8 mouse cellular contexts compared by ENCODE assay signal in genomic region chr6:87993790-87994571, GRCm38 (mm10). TPM values are rescaled to one million over a fixed set of nuclear protein-coding genes. Genes with fewer than 3 reads are reported as not detected.
A peak's percentile ranks its signal among the peaks of the same experiment; 100 is the strongest.
DNase-seq lines count a peak whose midpoint lies in the region; ATAC-seq and TF ChIP-seq lines count a peak whose summit lies in the region.

No protein-coding gene starts in this region.

- H3K27me3 ChIP-seq in heart, embryonic 16.5 days (ENCODE audit: control insufficient read depth, insufficient read depth, low read length), result no peaks in the 10 kb centered on the region
- no peaks in the 10 kb centered on the region for H3K27me3 ChIP-seq in midbrain, embryonic 11.5 days (ENCODE audit: control insufficient read depth, insufficient read depth, low read length)

- peak overlapping the region; percentile 52 for H3K4me2 ChIP-seq in heart, embryonic 16.5 days (ENCODE audit: low read depth, low read length)
- H3K4me2 ChIP-seq in midbrain, embryonic 11.5 days, result peak overlapping the region; percentile 52

- H3K36me3 ChIP-seq in heart, embryonic 16.5 days (ENCODE audit: control insufficient read depth, insufficient read depth), result no peaks in the 10 kb centered on the region
- no peaks in the 10 kb centered on the region for H3K36me3 ChIP-seq in midbrain, embryonic 11.5 days (ENCODE audit: control insufficient read depth, insufficient read depth, low read length)

- no peak overlapping the region for H3K27ac ChIP-seq in heart, embryonic 16.5 days (ENCODE audit: low read length)
- peak overlapping the region; percentile 75 for H3K27ac ChIP-seq in midbrain, embryonic 11.5 days (ENCODE audit: low read depth, low read length)

- no peak for TF ChIP-seq POLR2A in brain, embryonic 14.5 days (IDR thresholded peaks at IDR 0.05; ENCODE audit: borderline replicate concordance, extremely low read depth, insufficient read depth, insufficient read length, poor library complexity, severe bottlenecking)

- WGBS in heart, embryonic 16.5 days, result 10% methylated on average over 18 of the region's 18 CpGs
- whole genome bisulfite sequencing in midbrain, embryonic 11.5 days, result 6% methylated on average over 18 of the region's 18 CpGs

- peak overlapping the region; percentile 28; the same call in 1 of the 2 replicates for H3K4me3 ChIP-seq in heart, embryonic 16.5 days (ENCODE audit: low read length)
- peak overlapping the region; percentile 27 for H3K4me3 ChIP-seq in midbrain, embryonic 11.5 days (ENCODE audit: low read depth, low read length)

- intact Hi-C loops in heart, postnatal 14 days (cut with DNase I), result no loop called here

- peaks cover 8% of the 10 kb centered on the region for H3K4me1 ChIP-seq in heart, embryonic 16.5 days (ENCODE audit: control insufficient read depth, insufficient read depth, low read length)
- H3K4me1 ChIP-seq in midbrain, embryonic 11.5 days (ENCODE audit: control insufficient read depth, insufficient read depth, low read length), result peaks cover 25% of the 10 kb centered on the region

- no peaks in the 10 kb centered on the region for H3K9me3 ChIP-seq in heart, embryonic 16.5 days (replicated peaks; ENCODE audit: control insufficient read depth, low read length)
- H3K9me3 ChIP-seq in midbrain, embryonic 11.5 days (ENCODE audit: control insufficient read depth, low read length), result no peaks in the 10 kb centered on the region

- DNase-seq in heart, postnatal 14 days, result no peak
- DNase-seq in brain, embryonic 14.5 days (ENCODE audit: low read depth), result peak; percentile 93
- peak; percentile 67 for DNase-seq in forelimb bud, embryonic 11.5 days (ENCODE audit: low read depth, low spot score)
- peak; percentile 51 to 70 for DNase-seq in left cerebral cortex, adult 18-20 months (ENCODE audit: low spot score in 2 of 2)
- peak; percentile 98 for DNase-seq in midbrain, embryonic 11.5 days (ENCODE audit: low spot score, missing footprints)
- DNase-seq in telencephalon, adult 2 months (ENCODE audit: low read depth, low spot score), result peak; percentile 70
- no peak for DNase-seq in urinary bladder, postnatal 14 days (ENCODE audit: low spot score)

- TF ChIP-seq CTCF in brain, embryonic 14.5 days (IDR thresholded peaks at IDR 0.05; ENCODE audit: borderline replicate concordance, extremely low read depth, insufficient read depth, insufficient read length), result no peak

- no peak overlapping the region; the same call in 1 of the 2 replicates for H3K9ac ChIP-seq in heart, embryonic 16.5 days (ENCODE audit: low read length)
- peak overlapping the region; percentile 53 for H3K9ac ChIP-seq in midbrain, embryonic 11.5 days (ENCODE audit: low read length)

- peak; percentile 29 for ATAC-seq in heart, embryonic 16.5 days (replicated peaks; ENCODE audit: extremely low read depth, insufficient read depth, low FRiP score)
- ATAC-seq in midbrain, embryonic 11.5 days (ENCODE audit: low FRiP score), result peak; percentile 91

RNA-seq across cellular contexts. Expression of gene H1fx, which starts 12.5 kb away (rescaled TPM):
- 4.2 and 5.2 TPM in 2 replicates for polyA plus RNA-seq in heart, embryonic 16.5 days (2015; fragmentation: Nextera tagmentation; extraction: Ambion mirVana)
- 1 to 10 TPM; 6.5 to 7.1 TPM for total RNA-seq in heart, postnatal 14 days (2021)
- polyA plus RNA-seq in brain, embryonic 14.5 days (2012; rRNA removed), result 153 and 175 TPM in 2 replicates
- total RNA-seq in left cerebral cortex, adult 18-20 months (2021), result 10 to 100 TPM; 55.5 to 61.6 TPM
- 74.7 and 106 TPM in 2 replicates for polyA plus RNA-seq in midbrain, embryonic 11.5 days (2014; fragmentation: Nextera tagmentation; extraction: Ambion mirVana)

RNA-seq across cellular contexts. Expression of gene Rab7, which starts 51.1 kb away (rescaled TPM):
- polyA plus RNA-seq in heart, embryonic 16.5 days (2015; fragmentation: Nextera tagmentation; extraction: Ambion mirVana), result 225 and 256 TPM in 2 replicates
- 100 to 1,000 TPM; 265 to 272 TPM for total RNA-seq in heart, postnatal 14 days (2021)
- 243 and 306 TPM in 2 replicates for polyA plus RNA-seq in brain, embryonic 14.5 days (2012; rRNA removed)
- total RNA-seq in left cerebral cortex, adult 18-20 months (2021), result 100 to 1,000 TPM; 341 to 343 TPM
- 251 and 267 TPM in 2 replicates for polyA plus RNA-seq in midbrain, embryonic 11.5 days (2014; fragmentation: Nextera tagmentation; extraction: Ambion mirVana)

Comparison
In these comparisons a context has a peak if more than half of its experiments do, and no peak if none do; other contexts are left out.
1. DNase-seq: peak in brain, embryonic 14.5 days (single experiment), forelimb bud, embryonic 11.5 days (single experiment), left cerebral cortex, adult 18-20 months (2 of 2), midbrain, embryonic 11.5 days (single experiment) and telencephalon, adult 2 months (single experiment); none in heart, postnatal 14 days (0 of 2) and urinary bladder, postnatal 14 days (single experiment).
2. RNA of gene H1fx, which starts 12.5 kb away (polyA plus RNA-seq): 153 to 175 TPM in brain, embryonic 14.5 days and 74.7 to 106 TPM in midbrain, embryonic 11.5 days; 4.2 to 5.2 TPM in heart, embryonic 16.5 days; every median in the first group is over 10 times any median in the second.